Mouse (Mus musculus) MN1 (cell line): Measurements from ENCODE around the gene Aig1.

Experiments used
- DNase-seq: peaks from one replicate; pipeline ENCODE4 v3.0.0-alpha.2; 2016; ENCODE audit warnings: low spot score

Aig1 gene

DNA sequence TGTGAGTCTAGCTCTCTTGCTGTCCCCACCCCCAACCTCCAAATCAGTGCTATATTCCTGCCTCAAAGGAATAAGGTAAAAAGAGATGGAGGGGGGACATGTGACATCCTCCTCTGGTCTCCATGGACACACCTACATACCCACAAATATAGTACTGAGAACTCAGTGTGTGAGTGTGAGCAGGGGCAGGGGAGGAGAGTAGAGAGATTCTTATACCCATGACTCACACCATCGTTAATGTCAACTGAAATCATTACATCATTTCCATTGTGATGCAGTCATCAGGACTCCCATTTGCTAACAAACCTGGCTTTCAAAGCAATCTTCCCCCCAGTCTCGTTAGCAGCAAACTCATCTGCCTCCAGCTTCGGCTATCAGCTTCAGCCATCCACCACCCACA is 92.8 kb downstream of the Aig1 start:
- peak; percentile 53 for DNase-seq

DNA sequence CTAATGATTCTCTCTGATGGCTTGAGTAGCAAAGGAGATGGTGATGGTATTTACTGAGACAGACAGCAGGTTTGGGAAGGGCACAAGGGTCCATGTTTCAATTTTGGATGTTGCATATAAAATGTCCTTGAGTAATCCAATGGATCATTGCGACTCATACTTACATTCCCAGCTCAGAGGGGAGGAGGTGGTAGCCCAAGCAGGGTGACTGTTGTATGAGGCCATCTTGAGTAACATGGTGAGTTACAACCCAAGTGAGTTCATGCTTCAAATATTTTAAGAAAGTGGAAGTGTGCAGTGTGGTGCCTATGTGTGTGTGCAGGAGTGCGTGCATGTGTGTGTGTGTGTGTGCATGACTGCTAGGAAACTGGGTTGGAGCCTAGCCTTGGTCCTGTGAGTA is 93.4 kb downstream of the Aig1 start:
- no peak for DNase-seq

DNA sequence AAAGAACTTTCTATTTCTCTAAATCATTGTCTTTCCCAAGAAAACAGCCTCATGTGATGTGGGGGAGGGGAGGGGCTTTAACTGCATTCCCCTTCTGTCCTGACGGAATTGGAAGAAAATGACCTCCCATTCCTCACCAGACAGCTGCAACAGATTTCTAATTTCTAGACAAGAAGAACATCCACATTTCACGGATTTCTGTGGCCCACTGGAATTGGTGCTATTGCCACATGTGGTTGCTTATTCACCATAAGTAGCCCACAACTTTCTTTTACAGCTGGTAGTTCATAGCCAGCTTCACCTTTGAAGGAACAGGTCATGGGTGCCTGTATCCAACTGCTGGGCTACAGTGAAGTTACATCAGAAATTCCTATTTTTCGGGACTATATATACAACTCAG is 93.9 kb downstream of the Aig1 start:
- no peak for DNase-seq

DNA sequence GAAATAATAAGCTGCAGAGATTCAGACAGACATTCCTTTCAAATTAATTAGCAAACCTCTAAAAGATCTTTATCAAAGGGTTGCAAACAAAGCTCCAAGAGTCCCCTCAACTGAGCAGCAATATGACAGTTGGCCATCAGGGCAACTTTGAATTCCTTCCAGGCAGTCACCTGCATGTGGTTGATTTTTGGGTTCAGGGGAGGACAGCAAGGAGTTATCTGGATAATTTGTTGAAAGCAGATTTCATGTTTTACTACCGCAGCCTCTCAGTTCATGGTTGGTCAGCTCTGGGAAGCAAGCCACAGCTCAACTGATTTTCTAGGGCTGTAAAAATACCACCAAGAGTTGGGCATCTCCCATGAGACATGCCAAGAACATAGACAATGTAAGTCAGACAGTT is 98.1 kb downstream of the Aig1 start:
- DNase-seq: no peak

DNA sequence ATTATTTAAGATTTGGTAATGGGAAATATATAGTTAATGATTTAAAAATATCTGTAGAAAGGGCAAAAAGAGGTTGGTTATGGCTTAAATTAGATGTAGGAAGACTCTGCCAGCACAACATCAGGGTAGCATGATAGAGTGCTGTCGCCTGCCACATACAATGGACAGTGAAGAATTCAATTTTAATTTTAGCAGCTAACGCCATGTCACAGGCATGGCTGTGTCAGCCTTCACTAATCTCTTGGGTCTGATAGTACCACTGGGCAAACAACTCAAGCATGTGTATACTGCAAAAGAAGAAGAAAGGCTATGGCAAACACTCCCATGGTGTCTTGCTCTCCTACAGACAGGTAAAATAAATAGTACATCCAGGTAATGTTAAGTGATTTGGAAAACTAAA is 99.0 kb downstream of the Aig1 start:
- DNase-seq: no peak

DNA sequence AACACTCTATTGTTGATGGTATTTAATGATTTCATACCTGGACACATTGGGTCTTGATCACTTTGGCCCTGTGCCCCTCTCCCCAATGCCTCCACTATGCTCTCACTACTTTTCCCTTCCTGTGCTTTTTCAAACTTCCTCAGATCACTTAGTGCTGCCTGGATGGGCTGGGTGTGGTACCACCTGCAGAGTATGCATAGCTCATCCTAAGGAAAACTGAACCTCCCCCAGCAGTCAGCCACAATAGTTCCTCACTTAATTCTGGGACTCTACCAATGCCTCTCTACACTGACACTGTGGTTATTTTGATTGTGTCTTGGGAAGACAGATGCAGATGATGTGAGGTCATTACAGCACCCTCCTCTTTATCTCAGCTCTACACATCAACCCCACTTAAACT is 99.9 kb downstream of the Aig1 start:
- no peak for DNase-seq

DNA sequence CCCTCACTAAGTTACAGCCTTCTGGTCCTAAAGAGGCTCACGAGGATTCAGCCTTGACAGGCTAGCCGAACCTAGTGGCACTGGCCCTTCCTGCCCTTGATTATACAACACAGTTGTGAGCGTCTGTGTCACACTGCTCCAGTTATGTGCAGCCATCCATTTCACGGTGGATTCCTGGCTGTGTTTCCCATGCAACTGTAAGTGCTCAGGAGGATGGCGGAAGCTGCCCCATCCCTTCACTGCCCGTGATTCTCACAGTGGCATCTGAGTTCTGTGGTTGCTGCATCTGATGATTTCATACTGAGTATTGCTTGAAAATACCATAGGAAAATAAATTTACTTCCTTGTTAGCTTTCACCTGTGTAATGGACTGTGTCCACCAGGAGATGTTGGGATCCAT is 101.7 kb downstream of the Aig1 start:
- no peak for DNase-seq

DNA sequence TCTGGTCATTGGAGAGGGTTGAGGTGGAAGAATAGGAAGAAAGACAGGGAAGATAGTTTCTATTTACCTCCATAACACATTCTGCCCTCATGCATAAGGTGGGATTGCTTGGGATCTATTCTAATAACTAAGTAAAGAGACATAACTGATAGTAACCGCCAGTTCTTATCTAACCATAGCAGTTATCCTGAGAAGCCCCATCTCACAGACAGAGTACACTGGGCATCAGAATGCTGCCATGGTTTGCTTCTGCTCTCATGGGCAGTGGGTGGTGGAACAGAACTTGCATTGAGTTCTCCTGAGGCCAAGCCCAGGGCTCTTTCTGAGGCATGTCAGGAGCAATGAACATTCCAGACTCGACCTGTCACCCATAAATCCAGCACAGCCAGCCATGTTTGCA is 105.6 kb downstream of the Aig1 start:
- no peak for DNase-seq

DNA sequence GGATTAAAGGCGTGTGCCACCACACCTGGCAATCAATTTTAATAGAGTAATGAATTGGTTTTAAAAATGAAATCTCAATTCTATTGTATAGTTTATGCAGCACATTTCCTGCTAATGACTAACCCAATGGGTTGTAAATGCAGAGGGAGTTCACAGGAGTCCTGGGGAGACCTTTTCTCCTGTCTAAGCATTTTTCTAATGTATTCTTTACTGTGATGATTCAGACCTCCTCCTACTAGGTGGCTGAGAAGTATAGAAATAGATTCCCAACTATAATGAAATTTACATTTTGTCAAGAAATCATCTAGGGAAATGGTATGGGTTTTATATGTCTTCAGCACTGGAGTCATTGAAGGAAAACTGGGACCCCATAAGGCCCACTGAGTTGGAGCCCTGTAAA is 114.1 kb downstream of the Aig1 start:
- no peak for DNase-seq

DNA sequence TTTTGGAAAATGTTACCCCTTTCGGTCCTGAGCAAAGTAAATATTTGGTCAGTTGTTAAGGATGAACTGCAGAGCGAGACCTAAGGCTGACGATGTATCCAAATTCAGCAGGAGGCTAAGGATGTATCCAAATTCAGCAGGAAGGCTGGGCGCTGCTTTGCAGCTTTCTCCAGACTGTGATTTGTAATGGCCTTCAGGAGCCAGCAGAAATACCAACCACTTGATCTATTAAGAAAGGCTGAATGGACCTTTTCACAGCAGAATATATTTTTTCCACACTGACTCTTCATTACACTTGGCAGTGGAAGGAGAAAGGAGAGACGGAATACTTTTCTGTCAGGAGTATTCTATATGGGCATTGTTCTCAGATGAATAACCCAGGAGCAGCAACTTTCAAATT is 115.0 kb downstream of the Aig1 start:
- no peak for DNase-seq

DNA sequence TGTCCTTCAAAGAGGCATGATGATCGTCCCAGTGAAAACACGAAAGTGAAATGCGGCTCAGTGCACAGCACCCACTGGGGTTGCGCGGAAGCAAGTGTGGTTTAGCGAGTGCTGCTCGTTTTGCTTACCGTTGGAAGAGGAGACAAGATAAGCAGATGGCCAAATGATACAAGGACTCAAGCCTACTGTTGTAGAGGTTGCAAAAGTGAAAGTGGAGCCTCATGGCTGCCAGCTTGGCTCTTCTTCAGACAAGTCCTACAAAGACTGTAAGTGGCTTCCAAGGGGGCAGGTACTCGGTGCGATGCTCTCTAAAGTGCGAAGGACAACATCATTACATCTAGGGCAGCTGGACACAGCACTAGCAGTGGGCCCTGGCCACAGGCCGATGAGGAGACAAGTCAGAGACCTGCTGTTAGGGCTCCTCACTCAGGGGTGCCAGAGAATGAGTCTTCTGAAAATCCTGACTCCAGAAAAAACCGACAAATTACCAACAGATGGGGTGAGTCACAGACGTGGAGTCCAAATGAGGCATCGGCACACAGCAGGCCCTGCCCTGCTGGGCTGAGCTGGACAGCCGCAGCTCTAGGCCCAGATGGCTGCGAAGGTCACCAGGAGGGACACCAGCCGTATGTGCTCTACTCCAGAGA is 129.2 kb downstream of the Aig1 start:
- DNase-seq: peak; percentile 14

DNA sequence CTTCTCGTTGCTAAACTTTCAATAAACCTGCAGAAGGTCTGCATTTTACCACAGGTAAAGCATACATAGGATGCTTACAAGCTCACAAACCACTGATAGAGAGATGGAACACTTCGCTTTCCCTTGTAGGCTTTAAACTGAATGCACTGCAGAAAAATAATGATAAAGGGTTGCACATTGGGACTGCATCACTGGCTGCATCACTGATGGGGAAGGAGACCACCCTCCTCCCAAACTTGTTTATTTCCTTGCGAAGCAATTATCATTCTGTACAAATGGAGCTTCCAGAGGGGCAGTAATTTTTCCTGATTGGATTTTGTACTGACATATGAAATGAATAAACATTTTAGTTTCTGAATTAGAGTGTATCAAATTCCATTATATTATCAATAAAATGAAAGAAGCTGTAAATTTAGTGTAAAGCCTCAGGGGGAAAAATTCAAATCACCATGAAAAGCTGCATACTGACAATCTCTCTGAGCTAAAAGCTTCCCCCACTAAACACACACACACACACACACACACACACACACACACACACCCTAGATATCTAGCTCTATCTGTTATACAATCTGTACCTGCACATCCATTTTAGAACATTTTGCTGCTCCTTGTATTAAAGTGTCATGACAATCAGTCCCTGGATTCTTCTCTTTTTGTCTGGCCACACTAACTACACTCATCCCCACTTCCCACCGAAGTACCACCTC is 138.6 kb downstream of the Aig1 start:
- DNase-seq: no peak

DNA sequence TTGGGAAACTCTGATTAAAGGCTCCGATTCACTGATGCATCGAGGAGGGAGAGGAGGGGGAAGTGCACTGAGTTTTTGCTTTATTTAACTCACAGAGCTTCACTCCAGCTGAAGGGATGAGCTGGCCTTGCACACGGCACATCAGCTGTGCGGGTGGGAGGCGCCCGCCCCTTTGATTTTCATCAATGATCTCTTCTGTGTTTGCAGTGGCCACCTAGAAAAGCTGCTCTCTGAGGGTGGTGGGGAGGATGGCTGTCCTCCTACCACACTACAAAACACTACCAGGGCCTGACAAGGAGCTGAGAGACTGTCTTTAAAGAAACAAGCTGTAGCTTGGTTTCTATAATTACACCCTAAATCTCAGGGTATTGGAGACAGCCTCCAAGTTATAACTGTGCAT is 141.1 kb downstream of the Aig1 start:
- DNase-seq: no peak

DNA sequence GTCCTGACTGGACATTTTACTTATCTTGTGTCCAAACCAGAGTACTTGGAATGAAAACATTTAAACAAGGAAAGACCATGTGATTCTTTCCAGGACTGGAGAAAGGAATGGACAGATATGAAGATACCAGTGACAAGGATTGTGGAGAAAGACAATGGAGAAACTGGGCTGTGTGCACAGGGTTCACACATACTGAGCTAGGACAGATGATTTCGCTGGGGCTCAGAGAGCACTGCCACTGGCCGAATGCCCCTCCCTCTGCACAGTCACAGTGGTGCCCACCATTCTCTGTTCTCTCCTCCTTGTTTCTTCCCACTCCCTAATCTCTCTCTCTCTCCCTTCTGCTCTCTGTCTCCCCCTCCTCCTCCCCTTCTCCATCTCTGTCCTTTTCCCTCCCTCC is 142.6 kb downstream of the Aig1 start:
- no peak for DNase-seq

DNA sequence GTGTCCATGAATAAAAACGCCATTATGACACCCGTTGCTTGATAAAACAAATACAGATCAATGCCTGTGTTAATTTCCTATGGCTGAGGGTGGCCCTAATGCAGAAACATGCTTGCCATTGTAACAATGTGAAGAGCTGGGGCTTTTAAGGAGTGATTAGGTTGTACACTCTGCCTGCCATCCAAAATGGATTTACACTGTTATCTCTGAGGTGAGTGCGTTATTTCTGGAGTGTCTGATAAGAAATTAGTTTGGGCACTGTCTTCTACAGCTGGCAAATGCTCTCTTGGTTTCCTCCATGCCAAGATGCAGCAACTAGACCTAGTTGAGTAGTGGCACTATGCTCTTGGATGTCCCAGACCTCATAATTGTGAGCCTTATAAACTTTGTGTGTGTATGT is 143.5 kb downstream of the Aig1 start:
- no peak for DNase-seq

DNA sequence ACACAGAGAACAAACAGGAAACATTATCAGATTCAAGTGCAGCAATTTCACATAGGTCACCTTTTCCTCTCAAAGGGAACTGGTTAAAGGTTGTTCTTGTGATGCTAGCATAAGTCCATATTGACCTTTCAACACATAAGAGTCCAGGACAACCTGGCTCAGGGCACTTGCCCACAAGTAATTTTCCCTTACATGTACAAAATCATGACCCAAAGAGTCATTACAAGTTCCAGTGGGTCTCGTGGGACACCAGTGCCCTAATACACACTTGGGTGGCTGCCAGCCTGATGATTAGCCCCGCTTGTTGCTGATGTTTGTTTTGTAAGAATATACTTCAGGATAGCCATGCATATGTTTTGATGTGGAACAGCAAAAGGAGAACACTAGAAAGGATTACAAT is 152.6 kb downstream of the Aig1 start:
- DNase-seq: peak; percentile 46

DNA sequence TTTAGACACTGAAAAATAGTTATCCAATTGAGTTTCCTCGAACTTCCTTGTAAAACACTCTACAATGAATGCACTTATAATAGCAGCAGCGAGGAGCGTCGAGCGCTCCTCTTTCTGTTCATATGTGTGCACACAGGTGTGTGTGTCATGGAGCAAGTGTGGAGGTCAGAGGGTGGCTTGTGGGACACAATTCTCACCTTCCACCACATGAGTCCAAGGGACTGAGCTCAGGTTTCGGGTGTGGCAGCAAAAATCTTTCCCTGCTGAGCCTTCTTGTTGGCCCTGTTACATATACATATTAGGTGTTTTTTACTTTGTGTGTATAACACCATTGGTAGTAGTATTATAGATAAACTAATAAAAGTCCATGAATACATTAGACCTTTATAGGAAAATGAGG is 153.2 kb downstream of the Aig1 start:
- DNase-seq: no peak

DNA sequence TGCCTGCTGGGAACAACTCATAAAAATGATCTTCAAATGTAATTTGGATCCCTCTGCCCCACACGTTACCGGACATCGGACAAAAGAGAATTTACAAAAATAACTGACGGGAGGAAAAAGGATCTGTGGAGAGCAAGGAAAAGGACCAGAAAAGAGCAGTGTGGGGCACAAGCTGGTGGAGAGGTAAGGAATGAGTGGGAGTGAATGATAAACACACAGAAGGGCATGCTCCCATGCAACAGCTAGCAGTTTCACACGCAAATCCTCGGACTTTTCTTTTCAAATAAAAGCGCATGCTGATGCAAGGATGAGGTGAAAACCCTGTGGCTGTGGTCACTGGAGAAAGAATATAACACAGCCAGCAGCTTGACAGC is 153.9 kb downstream of the Aig1 start:
- DNase-seq: no peak

DNA sequence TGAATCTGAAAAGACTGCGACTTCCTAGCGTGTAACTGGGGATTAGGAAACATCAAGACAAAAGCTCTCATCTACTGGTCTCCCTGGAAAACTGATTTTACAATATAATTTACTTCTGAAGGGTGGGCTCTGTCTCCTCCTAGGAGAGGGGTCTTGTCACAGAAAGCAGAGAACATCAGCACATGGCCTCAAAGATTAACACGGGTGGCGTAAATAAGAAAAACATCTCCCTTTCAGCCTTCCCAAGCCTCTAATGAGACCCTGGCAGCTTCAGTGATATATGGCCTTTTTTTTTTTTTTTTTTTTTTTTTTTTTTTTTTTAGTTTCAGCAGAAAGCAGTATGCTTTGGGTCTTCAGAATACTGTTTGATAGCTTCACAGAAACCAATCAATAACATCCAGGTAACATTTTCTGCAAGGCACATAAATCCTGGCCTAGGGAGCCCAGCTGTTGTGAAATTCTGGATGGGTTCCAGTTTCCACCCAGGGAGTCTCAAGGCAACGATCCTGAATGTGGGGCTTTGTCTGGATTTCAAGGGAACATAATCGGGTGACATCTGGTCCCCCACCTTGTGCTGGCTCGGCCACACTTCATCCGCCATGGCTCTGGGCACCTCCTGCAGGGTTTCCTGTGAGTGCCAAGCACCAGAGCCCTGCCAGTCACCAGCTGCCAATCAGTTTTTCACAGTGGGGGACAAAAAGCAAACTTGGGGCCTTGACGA is 154.4 kb downstream of the Aig1 start:
- DNase-seq: peak; percentile 51

DNA sequence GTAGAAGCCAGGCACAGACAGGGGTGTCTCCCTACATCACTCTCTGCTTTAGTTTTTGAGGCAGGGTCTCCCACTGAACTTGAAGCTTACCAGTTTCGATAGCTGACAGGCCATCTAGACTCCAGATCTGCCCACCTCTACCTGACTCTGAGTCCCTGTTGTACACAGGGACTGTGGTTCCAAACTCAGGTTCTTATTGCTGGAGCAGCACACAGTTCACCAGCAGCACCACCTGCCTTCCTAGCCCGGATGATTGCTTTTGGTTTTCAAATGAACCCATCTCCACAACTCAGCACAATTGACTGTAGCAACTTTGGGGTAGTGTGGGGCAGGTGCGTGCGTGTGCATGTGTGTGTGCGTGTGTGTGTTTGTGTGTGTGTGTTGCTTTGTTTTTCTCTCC is 155.1 kb downstream of the Aig1 start:
- DNase-seq: no peak

DNA sequence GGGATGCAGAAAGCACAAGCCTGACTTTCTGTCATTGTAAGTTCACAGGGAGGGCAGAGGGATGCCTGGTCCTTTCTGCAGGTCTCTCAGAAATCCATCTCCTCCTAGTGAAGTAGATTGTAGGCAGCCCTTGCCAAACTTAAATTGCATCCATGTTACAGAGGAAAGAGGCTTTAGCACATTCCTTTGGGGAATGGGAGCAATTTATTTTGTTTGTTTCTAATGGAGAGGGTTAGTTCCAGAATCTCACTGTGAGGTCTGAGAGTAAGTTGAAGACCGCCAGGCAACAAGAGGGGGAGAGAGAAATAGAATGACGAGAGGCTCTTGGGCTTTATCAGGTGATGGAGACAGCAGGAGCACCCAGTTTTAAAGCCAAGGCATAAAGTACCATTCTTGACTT is 155.7 kb downstream of the Aig1 start:
- DNase-seq: no peak

DNA sequence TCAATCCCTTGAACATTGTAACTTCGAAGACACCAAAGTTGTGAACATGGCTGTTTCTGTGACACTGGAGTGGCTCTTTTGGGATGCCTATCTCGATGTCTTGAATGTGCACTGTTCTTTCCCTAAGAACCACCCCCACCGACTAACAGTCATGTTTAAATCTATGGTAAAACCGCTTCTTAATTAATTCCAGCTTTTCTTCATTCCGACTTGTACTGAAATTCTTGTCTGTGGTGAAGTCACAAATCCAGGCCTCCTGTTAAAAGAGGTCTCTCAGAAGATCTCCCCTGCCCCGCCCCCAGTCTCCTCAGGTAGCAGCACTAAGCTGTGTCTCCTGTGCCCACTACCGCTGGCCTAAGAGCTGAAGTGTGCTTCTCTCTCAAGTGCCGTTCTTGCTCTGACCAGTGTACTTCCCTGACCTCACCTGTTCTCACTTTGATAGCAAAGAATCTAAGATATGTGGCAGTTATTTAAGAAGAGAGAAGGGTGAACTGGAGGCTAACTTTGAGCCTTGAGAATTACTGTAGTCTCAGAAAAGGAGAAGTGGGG is 157.4 kb downstream of the Aig1 start:
- no peak for DNase-seq

DNA sequence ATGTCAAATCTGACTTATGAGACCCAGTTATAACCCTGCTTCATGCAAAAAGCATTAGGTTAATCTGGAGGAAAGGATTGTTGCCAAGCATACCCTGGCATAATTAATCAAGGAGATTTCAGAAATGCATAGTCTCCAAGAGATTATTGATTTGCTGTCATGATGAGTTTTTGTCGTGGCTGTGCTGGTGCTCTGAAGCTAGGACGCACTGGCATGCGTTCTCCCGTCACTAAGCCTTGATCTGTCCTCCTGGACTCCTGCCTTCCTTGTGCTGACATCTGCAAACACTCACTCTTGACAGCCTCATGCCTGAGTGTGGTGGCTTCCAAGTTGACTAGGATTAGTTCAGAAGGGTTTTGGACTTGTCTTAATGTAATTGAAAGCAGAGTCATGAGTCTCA is 163.0 kb downstream of the Aig1 start:
- DNase-seq: peak; percentile 83
